Mouse (Mus musculus) cerebellum, adult 11 months (tissue): ENCODE measurements at regions not wholly inside any gene's neighbourhood (a gene's known extent, or its start where the extent isn't known, plus 50 kb on each side); places are given as distances from the start of the nearest gene placed in this dataset.

ENCODE experiments used
- DNase-seq: peaks from one replicate; pipeline ENCODE4 v3.0.0; 2022

- no peak for DNase-seq
These were observed 54.7 kb upstream of the Pappa2 start for GRCm38 (mm10) chr1:159034952-159035351.

- DNase-seq, result no peak
These were observed 56.1 kb upstream of the Pappa2 start for GRCm38 (mm10) chr1:159036371-159036770.

GRCm38 (mm10) chr1:159045870-159046385 is 65.6 kb upstream of the Pappa2 start:
- DNase-seq, result no peak

GRCm38 (mm10) chr1:159065024-159065423 is 84.7 kb upstream of the Pappa2 start:
- DNase-seq, result no peak

GRCm38 (mm10) chr1:159099205-159099604 is 118.9 kb upstream of the Pappa2 start:
- no peak for DNase-seq

- DNase-seq, result no peak
These were observed 109.9 kb upstream of the Cop1 start for GRCm38 (mm10) chr1:159122201-159122600.

GRCm38 (mm10) chr1:159124874-159125273 is 107.2 kb upstream of the Cop1 start:
- no peak for DNase-seq

GRCm38 (mm10) chr1:159135301-159135700 is 96.8 kb upstream of the Cop1 start:
- peak; percentile 52 for DNase-seq

GRCm38 (mm10) chr1:159147788-159148497 is 84.2 kb upstream of the Cop1 start:
- DNase-seq, result no peak

GRCm38 (mm10) chr1:159148498-159149187 is 83.5 kb upstream of the Cop1 start:
- DNase-seq, result no peak

GRCm38 (mm10) chr1:159149207-159149606 is 82.9 kb upstream of the Cop1 start:
- no peak for DNase-seq

- no peak for DNase-seq
These were observed 82.4 kb upstream of the Cop1 start for GRCm38 (mm10) chr1:159149721-159150120.

GRCm38 (mm10) chr1:159150351-159150750 is 81.8 kb upstream of the Cop1 start:
- DNase-seq, result no peak

- no peak for DNase-seq
These were observed 75.7 kb upstream of the Cop1 start for GRCm38 (mm10) chr1:159156428-159156827.

- DNase-seq, result no peak
These were observed 71.8 kb upstream of the Cop1 start for GRCm38 (mm10) chr1:159160035-159160960.

- DNase-seq, result no peak
These were observed 68.8 kb upstream of the Cop1 start for GRCm38 (mm10) chr1:159163113-159163885.

- no peak for DNase-seq
These were observed 50.1 kb upstream of the Cop1 start for GRCm38 (mm10) chr1:159182031-159182430.
